Mouse (Mus musculus) thymus, adult 2 months (tissue): ENCODE measurements at regions not wholly inside any gene's neighbourhood (a gene's known extent, or its start where the extent isn't known, plus 50 kb on each side); places are given as distances from the start of the nearest gene placed in this dataset.

ENCODE experiments used
- DNase-seq: peaks from one replicate; pipeline ENCODE4 v3.0.0; 2021
- H3K27ac ChIP-seq: fragments of 200-500 bp; 2 replicates; pipeline ENCODE4 v1.5.1; 2012; ENCODE audit warnings: low read length, control low read depth; ENCODE audit not compliant: control insufficient read depth, insufficient read depth
- H3K27me3 ChIP-seq: fragments of 200-500 bp; 2 replicates; pipeline ENCODE4 v1.6.1; 2012; ENCODE audit warnings: mild to moderate bottlenecking, low read length, moderate library complexity, mixed read lengths; ENCODE audit not compliant: control insufficient read depth, insufficient read depth
- H3K36me3 ChIP-seq: fragments of 200-500 bp; 2 replicates; pipeline ENCODE4 v1.6.1; 2012; ENCODE audit warnings: mild to moderate bottlenecking, low read length, moderate library complexity; ENCODE audit not compliant: control insufficient read depth, insufficient read depth
- H3K4me1 ChIP-seq: fragments of 200-500 bp; replicated peaks from 2 replicates; pipeline ENCODE4 v1.6.1; 2012; ENCODE audit warnings: low read length; ENCODE audit not compliant: control insufficient read depth, insufficient read depth
- H3K4me3 ChIP-seq: fragments of 200-500 bp; 2 replicates; pipeline ENCODE4 v1.5.1; 2012; ENCODE audit warnings: mild to moderate bottlenecking, low read length, control low read depth, moderate library complexity; ENCODE audit not compliant: control insufficient read depth, insufficient read depth
- CTCF ChIP-seq: fragments of 200-500 bp; IDR thresholded peaks from 2 replicates; pipeline ENCODE4 v1.5.1; 2012; ENCODE audit warnings: mild to moderate bottlenecking, control low read depth, low read length, moderate library complexity, borderline replicate concordance; ENCODE audit not compliant: control insufficient read depth, poor library complexity, insufficient read depth; ENCODE audit errors: extremely low read depth
- POLR2A ChIP-seq: fragments of 200-500 bp; IDR thresholded peaks from 2 replicates; pipeline ENCODE4 v1.6.1; 2012; ENCODE audit warnings: mild to moderate bottlenecking, low read length, control low read depth, moderate library complexity; ENCODE audit not compliant: control insufficient read depth, poor library complexity, insufficient read depth; ENCODE audit errors: extremely low read depth
- WGBS: fragments of 180-500 bp; shearing (Covaris S2); methylation state at CpG from one replicate; pipeline ENCODE4 v1.1.7; 2018; 5-methylcytosine and 5-hydroxymethylcytosine counted together

DNA sequence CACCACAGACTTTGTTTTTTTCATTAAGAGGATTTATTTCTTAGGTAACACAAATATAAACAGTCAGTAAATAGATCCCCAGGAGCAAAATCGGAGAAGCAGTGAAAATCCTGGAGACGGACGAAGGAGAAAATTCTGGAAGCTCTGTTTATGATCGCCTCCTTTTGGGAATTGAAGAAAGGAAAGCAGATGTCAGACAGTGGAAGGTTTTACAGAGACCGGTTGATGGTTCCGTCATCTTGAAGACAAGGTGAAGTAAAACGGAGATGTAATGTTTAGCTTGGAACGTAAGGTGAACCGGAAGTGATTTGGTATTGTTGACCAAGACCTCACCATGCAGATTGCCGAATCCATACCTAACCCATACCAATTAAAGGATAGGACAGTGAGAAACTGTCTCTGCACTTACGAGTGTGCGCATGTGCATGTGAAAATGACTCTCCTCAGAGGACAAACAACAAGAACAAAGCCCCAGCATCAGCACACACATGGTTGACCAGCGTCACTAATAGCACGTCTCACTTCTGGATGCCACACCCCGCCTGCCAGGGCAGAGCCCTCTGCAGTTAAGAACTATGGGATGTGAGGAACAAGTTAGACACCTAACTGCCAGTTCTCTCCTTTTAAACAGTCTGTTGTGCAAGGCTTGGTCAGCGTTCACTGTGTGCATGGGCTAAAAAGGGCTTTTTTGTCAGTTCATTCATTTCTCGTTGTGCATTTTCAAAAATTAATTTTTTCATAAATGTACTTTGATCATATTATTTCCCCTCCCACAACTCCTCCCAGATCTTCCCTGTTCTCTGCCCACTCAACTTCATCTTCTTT lies 62.4 kb upstream of the Cpsf6 start:
- 97% methylated on average over 17 of the region's 17 CpGs for WGBS
- no peak for DNase-seq
- Histone ChIP-seq H3K36me3 (no peaks in the 10 kb centered on the region), H3K27me3 (no peaks in the 10 kb centered on the region), H3K4me1 (no peaks in the 10 kb centered on the region; the same call in 1 of the 2 replicates), H3K27ac (no peak overlapping the region), H3K4me3 (no peak overlapping the region)
- TF ChIP-seq CTCF, result no peak
- TF ChIP-seq POLR2A, result no peak

DNA sequence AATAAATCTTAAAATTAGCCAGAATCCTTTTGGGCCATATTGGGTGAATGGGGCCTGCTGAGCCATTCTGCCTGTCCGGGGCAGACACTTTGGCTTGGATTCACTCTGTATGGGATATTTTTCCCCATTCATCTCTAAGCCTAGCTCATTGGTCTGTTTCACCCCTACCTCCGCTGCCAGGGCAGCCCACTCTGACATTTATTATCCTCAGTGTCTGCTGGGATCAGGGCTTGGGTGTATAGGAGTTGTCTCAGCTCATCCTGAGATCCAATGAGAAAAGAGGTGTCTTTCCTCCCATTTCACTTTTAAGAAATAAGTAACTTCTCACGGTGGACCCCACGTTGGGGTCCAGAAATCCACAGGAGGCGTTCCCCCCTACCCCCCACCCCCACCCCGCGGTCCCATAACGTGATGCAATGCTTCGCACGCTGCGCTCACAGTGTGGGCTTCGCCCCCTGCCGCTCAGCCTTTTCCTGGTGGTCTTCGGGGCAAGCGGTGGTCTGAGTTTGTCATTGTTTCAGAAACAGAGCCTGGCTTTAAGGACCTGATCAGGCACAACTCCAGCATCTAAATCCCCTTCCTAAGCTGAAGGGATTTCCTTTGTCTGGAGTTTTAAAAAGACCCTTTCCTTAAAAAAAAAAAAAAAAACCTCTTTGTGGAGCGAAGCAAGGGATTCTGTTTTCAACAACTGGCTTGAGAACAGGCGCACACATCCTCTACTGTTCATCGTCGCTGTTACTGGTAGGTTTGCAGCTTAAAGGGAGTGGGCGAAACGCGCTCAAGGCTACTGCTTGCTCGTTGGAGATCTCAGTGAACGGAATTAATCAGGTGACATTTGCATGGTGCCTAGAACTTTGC lies 61.5 kb upstream of the Cpsf6 start:
- TF ChIP-seq POLR2A (no peak), CTCF (no peak)

DNA sequence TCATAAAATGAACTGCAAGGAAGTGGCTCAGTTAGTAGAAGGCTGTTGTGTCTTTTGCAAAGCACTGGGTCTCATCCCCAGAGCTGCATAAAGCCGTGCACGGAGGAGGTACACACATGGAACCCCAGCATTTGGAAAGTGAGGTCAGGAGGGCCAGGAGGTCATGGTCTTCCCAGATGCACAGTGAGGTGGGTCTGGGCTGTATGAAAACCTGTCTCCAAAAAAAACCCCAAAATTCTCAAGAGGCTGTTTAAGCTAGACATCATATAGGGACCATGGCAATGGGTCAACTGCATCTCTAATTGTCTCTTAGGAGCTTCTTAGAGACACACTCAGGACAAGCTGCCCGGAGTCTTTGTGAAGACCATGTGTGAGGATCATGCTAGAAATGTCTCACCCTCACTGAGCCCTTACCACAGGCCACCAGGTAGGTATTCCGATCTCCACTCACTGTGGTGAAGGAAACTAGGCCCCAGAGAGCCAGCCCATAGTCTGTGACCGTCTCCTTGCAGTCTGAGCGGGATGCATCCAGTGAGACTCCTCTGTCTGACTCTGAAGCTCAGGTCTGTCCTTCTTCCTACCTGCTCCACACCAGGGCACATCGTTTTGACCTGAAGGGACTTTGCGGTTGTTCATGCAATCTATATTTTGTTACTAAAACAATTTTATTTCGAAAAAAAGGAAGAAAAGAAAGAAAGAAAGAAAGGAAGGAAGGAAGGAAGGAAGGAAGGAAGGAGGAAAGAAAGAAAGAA lies 60.6 kb upstream of the Cpsf6 start:
- DNase-seq, result no peak
- TF ChIP-seq POLR2A (no peak), CTCF (no peak)
- no peaks in the 10 kb centered on the region for H3K27me3 ChIP-seq
- WGBS, result 95% methylated on average over 9 of the region's 9 CpGs
- no peaks in the 10 kb centered on the region for H3K36me3 ChIP-seq
- no peak overlapping the region for H3K27ac ChIP-seq
- H3K4me3 ChIP-seq, result no peak overlapping the region
- H3K4me1 ChIP-seq, result peaks cover 4% of the 10 kb centered on the region; the same call in 1 of the 2 replicates

More for the DNA sequence above, 61.5 kb upstream of the Cpsf6 start:
- 86% methylated on average over 24 of the region's 24 CpGs for WGBS
- Histone ChIP-seq H3K27me3 (no peaks in the 10 kb centered on the region), H3K27ac (no peak overlapping the region), H3K4me1 (no peaks in the 10 kb centered on the region; the same call in none of the 2 replicates), H3K36me3 (no peaks in the 10 kb centered on the region), H3K4me3 (no peak overlapping the region)
- no peak for DNase-seq

DNA sequence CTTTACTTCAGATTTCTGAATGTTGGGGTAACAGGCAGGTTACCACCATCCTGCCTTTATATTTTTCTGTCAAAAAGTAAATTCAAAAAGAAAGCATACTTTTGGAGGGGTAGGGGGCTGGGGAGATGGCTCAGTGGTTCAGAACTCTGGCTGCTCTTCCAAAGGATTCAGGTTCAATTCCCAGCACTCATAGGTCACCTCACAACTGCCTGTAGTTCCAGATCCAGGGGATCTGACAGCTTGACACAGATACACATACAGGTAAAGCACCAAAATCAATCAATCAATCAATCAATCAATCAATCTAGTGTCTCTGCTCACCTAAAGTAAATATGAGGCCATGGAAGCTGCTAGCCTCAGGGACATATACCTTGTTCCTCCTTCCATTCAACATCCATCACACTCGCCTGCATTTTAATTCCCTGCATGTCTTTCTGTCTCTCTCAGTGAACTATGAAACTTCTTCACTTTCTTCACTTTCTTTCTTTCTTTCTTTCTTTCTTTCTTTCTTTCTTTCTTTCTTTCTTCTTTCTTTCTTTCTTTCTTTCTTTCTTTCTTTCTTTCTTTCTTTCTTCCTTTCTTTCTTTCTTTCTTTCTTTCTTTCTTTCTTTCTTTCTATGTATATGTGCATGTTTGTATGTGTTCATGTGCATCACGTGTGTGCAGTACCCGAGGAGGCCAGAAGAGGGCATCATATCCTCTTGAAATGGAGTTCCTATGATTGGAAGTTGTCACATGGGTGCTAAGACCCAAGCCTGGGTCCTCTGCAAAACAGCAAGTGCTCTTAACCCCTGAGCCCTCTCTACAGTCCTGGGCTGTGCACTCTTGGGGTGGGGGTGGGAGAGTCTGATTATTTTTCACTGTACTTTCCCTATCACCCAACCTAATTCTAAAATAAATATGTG lies 59.6 kb upstream of the Cpsf6 start:
- Histone ChIP-seq H3K27me3 (no peaks in the 10 kb centered on the region), H3K36me3 (no peaks in the 10 kb centered on the region), H3K27ac (no peak overlapping the region), H3K4me1 (peaks cover 10% of the 10 kb centered on the region), H3K4me3 (no peak overlapping the region)
- DNase-seq, result no peak
- 97% methylated on average over 3 of the region's 3 CpGs for WGBS
- TF ChIP-seq CTCF (no peak), POLR2A (no peak)

DNA sequence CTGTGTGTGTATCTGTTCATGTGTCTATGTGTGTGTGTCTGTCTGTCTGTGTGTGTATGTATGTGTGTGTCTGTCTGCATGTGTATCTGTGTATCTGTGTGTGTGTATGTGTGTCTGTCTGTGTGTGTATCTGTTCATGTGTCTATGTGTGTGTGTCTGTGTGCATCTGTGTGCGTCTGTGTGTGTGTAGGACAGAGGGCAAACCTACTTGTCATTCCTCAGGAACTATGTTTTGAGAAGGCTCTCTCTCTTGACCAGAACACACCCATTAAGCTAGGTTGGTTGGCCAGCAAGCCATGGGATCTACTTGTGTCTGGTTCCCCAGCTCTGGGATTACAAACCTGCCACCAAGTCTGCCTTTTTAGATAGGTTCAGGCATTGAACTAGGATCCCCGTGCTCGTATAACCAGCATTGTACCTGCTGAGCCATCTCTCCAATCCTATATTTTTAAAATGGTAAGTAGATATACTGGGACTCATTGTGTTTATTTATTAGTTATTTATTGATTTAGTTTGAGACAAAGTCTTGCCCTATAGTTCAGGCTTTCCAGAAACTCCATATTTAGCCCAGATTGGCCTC lies 58.9 kb upstream of the Cpsf6 start:
- H3K4me1 ChIP-seq, result peaks cover 15% of the 10 kb centered on the region
- no peaks in the 10 kb centered on the region for H3K36me3 ChIP-seq
- TF ChIP-seq CTCF, result no peak
- no peak for TF ChIP-seq POLR2A
- WGBS, result 96% methylated on average over 3 of the region's 3 CpGs
- no peak for DNase-seq
- H3K27ac ChIP-seq, result no peak overlapping the region
- no peaks in the 10 kb centered on the region for H3K27me3 ChIP-seq
- H3K4me3 ChIP-seq, result no peak overlapping the region
